Mouse (Mus musculus): ENCODE data around the gene Nif3l1.

DNA sequence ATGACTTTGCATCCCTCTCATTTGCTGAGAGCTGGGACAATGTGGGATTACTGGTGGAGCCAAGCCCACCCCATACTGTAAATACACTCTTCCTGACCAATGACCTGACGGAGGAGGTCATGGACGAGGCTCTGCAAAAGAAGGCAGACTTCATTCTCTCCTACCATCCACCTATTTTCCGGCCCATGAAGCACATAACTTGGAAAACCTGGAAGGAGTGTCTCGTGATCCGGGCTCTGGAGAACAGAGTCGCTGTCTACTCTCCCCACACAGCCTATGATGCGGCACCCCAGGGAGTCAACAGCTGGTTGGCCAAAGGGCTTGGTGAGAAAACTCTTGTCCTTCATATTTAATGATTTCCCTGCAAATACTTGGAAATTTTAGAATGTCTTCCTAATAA lies 2.8 kb downstream of the Nif3l1 start:
- TF ChIP-seq CTCF (IDR thresholded peaks at IDR 0.05) (no peak), EP300 (IDR thresholded peaks at IDR 0.05) (no peak)
